18 mouse cellular contexts compared by ENCODE assay signal in the genomic region with DNA sequence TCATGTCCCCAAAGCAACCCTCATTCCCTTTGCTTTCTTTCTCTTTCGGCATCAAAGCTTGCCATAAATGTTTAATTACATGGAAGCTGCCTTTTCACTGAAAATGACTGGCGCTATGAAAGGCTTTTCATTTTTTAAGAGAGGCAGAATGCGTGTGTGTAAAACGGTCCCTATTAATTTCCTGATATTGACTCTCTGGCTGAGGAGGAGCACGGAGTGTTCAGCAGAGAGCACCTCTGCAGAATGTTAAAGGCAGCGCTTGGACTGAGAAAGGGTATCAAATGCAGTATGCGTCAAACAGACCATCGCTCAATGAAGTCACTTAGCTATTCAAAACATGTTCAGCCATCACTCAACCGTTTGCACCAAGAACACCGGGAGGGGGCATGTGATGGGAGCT. TPM values are rescaled to one million over a fixed set of nuclear protein-coding genes. Genes with fewer than 3 reads are reported as not detected.
DNase-seq lines count a peak whose midpoint lies in the region; ATAC-seq and TF ChIP-seq lines count a peak whose summit lies in the region.
"Had no signal": no experiment of that assay in that cellular context is flagged by ENCODE, and none has a peak within 500 bp of the region (broad histone marks: within the 10 kb centered on the region; RNA-seq: fewer than 3 reads in every experiment).

No protein-coding gene starts in this region.

- no peak overlapping the region for H3K9ac ChIP-seq in neural tube, embryonic 11.5 days (ENCODE audit: low read length)
- peak overlapping the region; percentile 36 for H3K9ac ChIP-seq in forebrain, postnatal 0 days
- peak overlapping the region; percentile 82; the same call in 1 of the 2 replicates for H3K9ac ChIP-seq in midbrain, embryonic 13.5 days (replicated peaks)
- H3K9ac ChIP-seq in intestine, embryonic 15.5 days, result no peak overlapping the region
- H3K9ac ChIP-seq: liver, embryonic 14.5 days had no signal

- no peak for TF ChIP-seq POLR2A in olfactory bulb, adult 2 months (IDR thresholded peaks at IDR 0.05; ENCODE audit: insufficient read depth, low read depth, low read length)

- ATAC-seq in neural tube, embryonic 11.5 days (ENCODE audit: insufficient read depth, low FRiP score, low TSS enrichment), result no peak
- ATAC-seq in forebrain, postnatal 0 days, result no peak
- ATAC-seq in midbrain, embryonic 13.5 days, result no peak
- no peak for ATAC-seq in intestine, embryonic 15.5 days
- ATAC-seq: lung, postnatal 0 days had no signal

- no peak overlapping the region for H3K4me3 ChIP-seq in neural tube, embryonic 11.5 days (ENCODE audit: low read depth, low read length)
- H3K4me3 ChIP-seq in forebrain, postnatal 0 days (ENCODE audit: low read depth, low read length), result peak overlapping the region; percentile 66
- H3K4me3 ChIP-seq in midbrain, embryonic 13.5 days (replicated peaks), result peak overlapping the region; percentile 63
- H3K4me3 ChIP-seq in olfactory bulb, adult 2 months (ENCODE audit: insufficient read depth, low read depth, low read length), result peak overlapping the region; percentile 57
- H3K4me3 ChIP-seq in intestine, embryonic 15.5 days (replicated peaks), result no peak overlapping the region

- DNase-seq in neural tube, embryonic 11.5 days (ENCODE audit: low spot score), result no peak
- DNase-seq in neural tube, embryonic 10.5 days (ENCODE audit: extremely low spot score, low spot score), result no peak
- DNase-seq in forebrain, postnatal 0 days, result peak; percentile 41
- no peak for DNase-seq in layer of hippocampus, adult 8-10 months (ENCODE audit: low spot score in 2 of 2)
- DNase-seq: adrenal gland, adult 2 months; kidney, adult 2 months; kidney, postnatal 4 days had no signal

- 72% methylated on average over 10 of the region's 10 CpGs for WGBS in neural tube, embryonic 11.5 days
- 21% methylated on average over 10 of the region's 10 CpGs for WGBS in forebrain, postnatal 0 days
- 39% methylated on average over 10 of the region's 10 CpGs for WGBS in midbrain, embryonic 13.5 days
- WGBS in olfactory bulb, adult 2 months, result 18% methylated on average over 10 of the region's 10 CpGs
- WGBS in intestine, embryonic 15.5 days, result 88% methylated on average over 10 of the region's 10 CpGs

- H3K4me1 ChIP-seq in neural tube, embryonic 11.5 days (ENCODE audit: control insufficient read depth, insufficient read depth, low read length), result 0 out of 2 replicates have a peak, but pooled peaks cover 2% of the 10 kb centered on the region
- H3K4me1 ChIP-seq in forebrain, postnatal 0 days (ENCODE audit: insufficient read depth), result peaks cover 18% of the 10 kb centered on the region
- peaks cover 43% of the 10 kb centered on the region for H3K4me1 ChIP-seq in midbrain, embryonic 13.5 days (replicated peaks)
- H3K4me1 ChIP-seq in olfactory bulb, adult 2 months (ENCODE audit: control insufficient read depth, insufficient read depth, low read length), result peaks cover 26% of the 10 kb centered on the region
- 0 out of 2 replicates have a peak, but pooled peaks cover 6% of the 10 kb centered on the region for H3K4me1 ChIP-seq in intestine, embryonic 15.5 days (replicated peaks)

- H3K9me3 ChIP-seq in neural tube, embryonic 11.5 days (ENCODE audit: control insufficient read depth, low read length), result no peaks in the 10 kb centered on the region
- no peaks in the 10 kb centered on the region for H3K9me3 ChIP-seq in forebrain, postnatal 0 days (ENCODE audit: low read length)
- H3K9me3 ChIP-seq in midbrain, embryonic 13.5 days, result no peaks in the 10 kb centered on the region
- no peaks in the 10 kb centered on the region for H3K9me3 ChIP-seq in intestine, embryonic 15.5 days

- no peak for TF ChIP-seq CTCF in forebrain, postnatal 0 days (IDR thresholded peaks at IDR 0.05; ENCODE audit: low read depth)
- no peak for TF ChIP-seq CTCF in olfactory bulb, adult 2 months (IDR thresholded peaks at IDR 0.05; ENCODE audit: insufficient read depth, low read depth, low read length)

- no peaks in the 10 kb centered on the region for H3K36me3 ChIP-seq in neural tube, embryonic 11.5 days (ENCODE audit: control insufficient read depth, insufficient read depth, low read length)
- H3K36me3 ChIP-seq in forebrain, postnatal 0 days (ENCODE audit: insufficient read depth), result no peaks in the 10 kb centered on the region
- H3K36me3 ChIP-seq in midbrain, embryonic 13.5 days, result no peaks in the 10 kb centered on the region
- H3K36me3 ChIP-seq in intestine, embryonic 15.5 days, result no peaks in the 10 kb centered on the region
- H3K36me3 ChIP-seq: G1E had no signal

- peak overlapping the region; percentile 11; the same call in 1 of the 2 replicates for H3K4me2 ChIP-seq in neural tube, embryonic 11.5 days (ENCODE audit: low read depth)
- peak overlapping the region; percentile 79 for H3K4me2 ChIP-seq in forebrain, postnatal 0 days (ENCODE audit: low read depth)
- peak overlapping the region; percentile 66 for H3K4me2 ChIP-seq in midbrain, embryonic 13.5 days (replicated peaks)
- H3K4me2 ChIP-seq in intestine, embryonic 15.5 days (replicated peaks), result no peak overlapping the region

- no peak overlapping the region for H3K27ac ChIP-seq in neural tube, embryonic 11.5 days (ENCODE audit: low read depth, low read length)
- peak overlapping the region; percentile 24; the same call in 1 of the 2 replicates for H3K27ac ChIP-seq in forebrain, postnatal 0 days (ENCODE audit: low read depth, low read length)
- peak overlapping the region; percentile 65 for H3K27ac ChIP-seq in midbrain, embryonic 13.5 days
- H3K27ac ChIP-seq in olfactory bulb, adult 2 months (ENCODE audit: insufficient read depth, low read depth, low read length), result no peak overlapping the region
- H3K27ac ChIP-seq in intestine, embryonic 15.5 days, result no peak overlapping the region
- H3K27ac ChIP-seq: liver, embryonic 14.5 days had no signal

- H3K27me3 ChIP-seq in neural tube, embryonic 11.5 days (ENCODE audit: control insufficient read depth, insufficient read depth, low read length), result peaks cover 7% of the 10 kb centered on the region; the same call in 1 of the 2 replicates
- no peaks in the 10 kb centered on the region for H3K27me3 ChIP-seq in forebrain, postnatal 0 days (ENCODE audit: insufficient read depth, low read length)
- peaks cover 5% of the 10 kb centered on the region; the same call in 1 of the 2 replicates for H3K27me3 ChIP-seq in midbrain, embryonic 13.5 days
- H3K27me3 ChIP-seq in intestine, embryonic 15.5 days (replicated peaks), result peaks cover 27% of the 10 kb centered on the region

RNA-seq across cellular contexts. Expression of a gene that starts 2.9 kb away (rescaled TPM):
- polyA plus RNA-seq in neural tube, embryonic 11.5 days (2014; fragmentation: Nextera tagmentation; extraction: Ambion mirVana), result 1.4 and 1.7 TPM in 2 replicates
- 9.8 and 13.6 TPM in 2 replicates for total RNA-seq in forebrain, postnatal 0 days (2014; rRNA removed)
- polyA plus RNA-seq in forebrain, postnatal 0 days (2015; fragmentation: Nextera tagmentation; extraction: Ambion mirVana), result 6.8 and 10.1 TPM in 2 replicates
- 8.0 and 9.0 TPM in 2 replicates for polyA plus RNA-seq in midbrain, embryonic 13.5 days (2015; fragmentation: Nextera tagmentation; extraction: Ambion mirVana)
- polyA plus RNA-seq in olfactory bulb, adult 2 months (2012; ENCODE audit: insufficient read depth, insufficient read length, low replicate concordance, missing spikeins), result not detected in 2 replicates
- polyA plus RNA-seq in intestine, embryonic 15.5 days (2015; fragmentation: Nextera tagmentation; extraction: Ambion mirVana), result 0.04 and 0.10 TPM in 2 replicates
- 10 to 100 TPM; 30.6 to 36.9 (median 33.2) TPM for total RNA-seq in layer of hippocampus, adult 8-10 months (2022)
- total RNA-seq: hematopoietic stem cell, adult 5-6 weeks had no signal
- polyA plus RNA-seq: G1E; gonadal fat pad, adult 2 months; heart, embryonic 14.5 days; limb, embryonic 11.5 days; liver, embryonic 14.5 days; lung, postnatal 0 days; thymus, postnatal 0 days had no signal

RNA-seq across cellular contexts. Expression of a gene that starts 57.0 kb away (rescaled TPM):
- 115 and 119 TPM in 2 replicates for polyA plus RNA-seq in neural tube, embryonic 11.5 days (2014; fragmentation: Nextera tagmentation; extraction: Ambion mirVana)
- total RNA-seq in forebrain, postnatal 0 days (2014; rRNA removed), result 41.2 and 43.1 TPM in 2 replicates
- 134 and 145 TPM in 2 replicates for polyA plus RNA-seq in forebrain, postnatal 0 days (2015; fragmentation: Nextera tagmentation; extraction: Ambion mirVana)
- polyA plus RNA-seq in midbrain, embryonic 13.5 days (2015; fragmentation: Nextera tagmentation; extraction: Ambion mirVana), result 115 and 121 TPM in 2 replicates
- not detected in 2 replicates for polyA plus RNA-seq in olfactory bulb, adult 2 months (2012; ENCODE audit: insufficient read depth, insufficient read length, low replicate concordance, missing spikeins)
- polyA plus RNA-seq in intestine, embryonic 15.5 days (2015; fragmentation: Nextera tagmentation; extraction: Ambion mirVana), result 60.5 and 62.9 TPM in 2 replicates
- 10 to 100 TPM; 20.4 to 29.8 (median 25.7) TPM for total RNA-seq in layer of hippocampus, adult 8-10 months (2022)

Comparison
In these comparisons a context has a peak if more than half of its experiments do, and no peak if none do; other contexts are left out.
1. H3K27ac ChIP-seq: peak in forebrain, postnatal 0 days (single experiment) and midbrain, embryonic 13.5 days (single experiment); none in neural tube, embryonic 11.5 days (single experiment), olfactory bulb, adult 2 months (single experiment) and intestine, embryonic 15.5 days (single experiment).
2. H3K4me3 ChIP-seq: peak in forebrain, postnatal 0 days (single experiment), midbrain, embryonic 13.5 days (single experiment) and olfactory bulb, adult 2 months (single experiment); none in neural tube, embryonic 11.5 days (single experiment) and intestine, embryonic 15.5 days (single experiment).
3. H3K9ac ChIP-seq: peak in forebrain, postnatal 0 days (single experiment) and midbrain, embryonic 13.5 days (single experiment); none in neural tube, embryonic 11.5 days (single experiment) and intestine, embryonic 15.5 days (single experiment).
4. RNA of a gene that starts 57.0 kb away (polyA plus RNA-seq): 134 to 145 TPM in forebrain, postnatal 0 days, 115 to 121 TPM in midbrain, embryonic 13.5 days, 115 to 119 TPM in neural tube, embryonic 11.5 days and 60.5 to 62.9 TPM in intestine, embryonic 15.5 days; not detected in olfactory bulb, adult 2 months; every median in the first group is over 10 times any median in the second.